Mouse (Mus musculus): ENCODE measurements around the gene Prss56. TPM values are rescaled to one million over a fixed set of nuclear protein-coding genes. Genes with fewer than 3 reads are reported as not detected.
A peak's percentile ranks its signal among the peaks of the same experiment; 100 is the strongest.

Gene Prss56
- polyA plus RNA-seq, 1 experiment from 2014 or later, result 0.88 TPM

GRCm38 (mm10) chr1:87155531-87156198, 27.4 kb upstream of the Prss56 start:
- peak overlapping the region; percentile 61 for H3K4me2 ChIP-seq (ENCODE audit: low read depth)
- DNase-seq (ENCODE audit: low spot score) (peak; percentile 65), ATAC-seq (ENCODE audit: insufficient read depth, low FRiP score, low TSS enrichment) (no peak)
- 4% methylated on average over 36 of the region's 56 CpGs for WGBS
- peak overlapping the region; percentile 58 for H3K9ac ChIP-seq (ENCODE audit: low read length)
- no peaks in the 10 kb centered on the region for H3K36me3 ChIP-seq (ENCODE audit: control insufficient read depth, insufficient read depth, low read length)
- peak overlapping the region; percentile 34 for H3K4me3 ChIP-seq (ENCODE audit: low read depth, low read length)
- no peaks in the 10 kb centered on the region for H3K9me3 ChIP-seq (ENCODE audit: control insufficient read depth, low read length)
- peaks cover 79% of the 10 kb centered on the region for H3K27me3 ChIP-seq (ENCODE audit: control insufficient read depth, insufficient read depth, low read length)
- peaks cover 3% of the 10 kb centered on the region; the same call in 1 of the 2 replicates for H3K4me1 ChIP-seq (ENCODE audit: control insufficient read depth, insufficient read depth, low read length)
- H3K27ac ChIP-seq (ENCODE audit: low read depth, low read length), result peak overlapping the region; percentile 27; the same call in 1 of the 2 replicates

GRCm38 (mm10) chr1:87156199-87156587, 26.9 kb upstream of the Prss56 start, which contains the start of gene Ecel1:
Gene Ecel1, minus strand, starts transcription at chr1:87156521.
- DNase-seq (ENCODE audit: low spot score) (no peak), ATAC-seq (ENCODE audit: insufficient read depth, low FRiP score, low TSS enrichment) (no peak)
- H3K4me2 ChIP-seq (ENCODE audit: low read depth), result peak within 1 kb of the TSS; percentile 61
- H3K9ac ChIP-seq (ENCODE audit: low read length), result peak within 1 kb of the TSS; percentile 58
- H3K4me3 ChIP-seq (ENCODE audit: low read depth, low read length), result peak within 1 kb of the TSS; percentile 34
- peaks cover 82% of the 10 kb centered on the region for H3K27me3 ChIP-seq (ENCODE audit: control insufficient read depth, insufficient read depth, low read length)
- peaks cover 3% of the 10 kb centered on the region; the same call in 1 of the 2 replicates for H3K4me1 ChIP-seq (ENCODE audit: control insufficient read depth, insufficient read depth, low read length)
- no peaks in the 10 kb centered on the region for H3K36me3 ChIP-seq (ENCODE audit: control insufficient read depth, insufficient read depth, low read length)
- WGBS, result 2% methylated on average over 12 of the region's 12 CpGs
- H3K27ac ChIP-seq (ENCODE audit: low read depth, low read length), result peak within 1 kb of the TSS; percentile 27; the same call in 1 of the 2 replicates
- no peaks in the 10 kb centered on the region for H3K9me3 ChIP-seq (ENCODE audit: control insufficient read depth, low read length)

- Histone ChIP-seq H3K9ac (ENCODE audit: low read length) (no peak overlapping the region), H3K4me1 (ENCODE audit: control insufficient read depth, insufficient read depth, low read length) (no peaks in the 10 kb centered on the region), H3K9me3 (ENCODE audit: control insufficient read depth, low read length) (no peaks in the 10 kb centered on the region), H3K27ac (ENCODE audit: low read depth, low read length) (no peak overlapping the region), H3K4me3 (ENCODE audit: low read depth, low read length) (no peak overlapping the region), H3K27me3 (ENCODE audit: control insufficient read depth, insufficient read depth, low read length) (peaks cover 54% of the 10 kb centered on the region), H3K4me2 (ENCODE audit: low read depth) (no peak overlapping the region), H3K36me3 (ENCODE audit: control insufficient read depth, insufficient read depth, low read length) (no peaks in the 10 kb centered on the region)
- no peak for ATAC-seq (ENCODE audit: insufficient read depth, low FRiP score, low TSS enrichment)
- WGBS, result 83% methylated on average over 3 of the region's 3 CpGs
- no peak for DNase-seq (ENCODE audit: low spot score)
These were observed 23.7 kb upstream of the Prss56 start for GRCm38 (mm10) chr1:87159396-87159795.

GRCm38 (mm10) chr1:87164164-87164795, 18.8 kb upstream of the Prss56 start:
- no peak overlapping the region for H3K4me2 ChIP-seq (ENCODE audit: low read depth)
- H3K9me3 ChIP-seq (ENCODE audit: control insufficient read depth, low read length), result no peaks in the 10 kb centered on the region
- peaks cover 10% of the 10 kb centered on the region for H3K27me3 ChIP-seq (ENCODE audit: control insufficient read depth, insufficient read depth, low read length)
- WGBS, result 35% methylated on average over 11 of the region's 11 CpGs
- no peak overlapping the region for H3K9ac ChIP-seq (ENCODE audit: low read length)
- peak; percentile 23; the same call in 1 of the 2 replicates for ATAC-seq (ENCODE audit: insufficient read depth, low FRiP score, low TSS enrichment)
- no peak overlapping the region for H3K4me3 ChIP-seq (ENCODE audit: low read depth, low read length)
- DNase-seq (ENCODE audit: low spot score), result no peak
- H3K36me3 ChIP-seq (ENCODE audit: control insufficient read depth, insufficient read depth, low read length), result no peaks in the 10 kb centered on the region
- no peak overlapping the region for H3K27ac ChIP-seq (ENCODE audit: low read depth, low read length)
- H3K4me1 ChIP-seq (ENCODE audit: control insufficient read depth, insufficient read depth, low read length), result no peaks in the 10 kb centered on the region

- Histone ChIP-seq H3K9me3 (ENCODE audit: control insufficient read depth, low read length) (no peaks in the 10 kb centered on the region), H3K27ac (ENCODE audit: low read depth, low read length) (no peak overlapping the region), H3K9ac (ENCODE audit: low read length) (no peak overlapping the region), H3K4me3 (ENCODE audit: low read depth, low read length) (no peak overlapping the region), H3K4me1 (ENCODE audit: control insufficient read depth, insufficient read depth, low read length) (no peaks in the 10 kb centered on the region; the same call in 1 of the 2 replicates), H3K36me3 (ENCODE audit: control insufficient read depth, insufficient read depth, low read length) (no peaks in the 10 kb centered on the region), H3K4me2 (ENCODE audit: low read depth) (no peak overlapping the region), H3K27me3 (ENCODE audit: control insufficient read depth, insufficient read depth, low read length) (peaks cover 10% of the 10 kb centered on the region)
- ATAC-seq (ENCODE audit: insufficient read depth, low FRiP score, low TSS enrichment) (no peak), DNase-seq (ENCODE audit: low spot score) (no peak)
- 39% methylated on average over 9 of the region's 9 CpGs for WGBS
These were observed 18.3 kb upstream of the Prss56 start for GRCm38 (mm10) chr1:87164796-87165184.

- H3K4me3 ChIP-seq (ENCODE audit: low read depth, low read length), result no peak overlapping the region
- H3K4me2 ChIP-seq (ENCODE audit: low read depth), result no peak overlapping the region; the same call in 1 of the 2 replicates
- DNase-seq (ENCODE audit: low spot score) (peak; percentile 42), ATAC-seq (ENCODE audit: insufficient read depth, low FRiP score, low TSS enrichment) (peak; percentile 60)
- peaks cover 7% of the 10 kb centered on the region; the same call in 1 of the 2 replicates for H3K4me1 ChIP-seq (ENCODE audit: control insufficient read depth, insufficient read depth, low read length)
- WGBS, result 10% methylated on average over 18 of the region's 19 CpGs
- no peaks in the 10 kb centered on the region for H3K36me3 ChIP-seq (ENCODE audit: control insufficient read depth, insufficient read depth, low read length)
- H3K9ac ChIP-seq (ENCODE audit: low read length), result no peak overlapping the region
- H3K27ac ChIP-seq (ENCODE audit: low read depth, low read length), result peak overlapping the region; percentile 11; the same call in 1 of the 2 replicates
- H3K9me3 ChIP-seq (ENCODE audit: control insufficient read depth, low read length), result no peaks in the 10 kb centered on the region
- no peaks in the 10 kb centered on the region; the same call in 1 of the 2 replicates for H3K27me3 ChIP-seq (ENCODE audit: control insufficient read depth, insufficient read depth, low read length)
These were observed 12.7 kb upstream of the Prss56 start for GRCm38 (mm10) chr1:87170458-87170857.

- H3K27me3 ChIP-seq (ENCODE audit: control insufficient read depth, insufficient read depth, low read length), result no peaks in the 10 kb centered on the region
These were observed 11.8 kb upstream of the Prss56 start for GRCm38 (mm10) chr1:87171312-87171711.

GRCm38 (mm10) chr1:87172316-87172715, 10.8 kb upstream of the Prss56 start:
- Histone ChIP-seq H3K36me3 (ENCODE audit: control insufficient read depth, insufficient read depth, low read length) (no peaks in the 10 kb centered on the region), H3K9ac (ENCODE audit: low read length) (no peak overlapping the region), H3K27me3 (ENCODE audit: control insufficient read depth, insufficient read depth, low read length) (no peaks in the 10 kb centered on the region), H3K27ac (ENCODE audit: low read depth, low read length) (peak overlapping the region; percentile 44; the same call in 1 of the 2 replicates), H3K9me3 (ENCODE audit: control insufficient read depth, low read length) (no peaks in the 10 kb centered on the region), H3K4me1 (ENCODE audit: control insufficient read depth, insufficient read depth, low read length) (peaks cover 10% of the 10 kb centered on the region; the same call in 1 of the 2 replicates), H3K4me2 (ENCODE audit: low read depth) (no peak overlapping the region), H3K4me3 (ENCODE audit: low read depth, low read length) (no peak overlapping the region)
- peak; percentile 54 for DNase-seq (ENCODE audit: low spot score)
- no peak for ATAC-seq (ENCODE audit: insufficient read depth, low FRiP score, low TSS enrichment)
- 39% methylated on average over 9 of the region's 9 CpGs for WGBS

More at GRCm38 (mm10) chr1:87171312-87171711, 11.8 kb upstream of the Prss56 start:
- H3K36me3 ChIP-seq (ENCODE audit: control insufficient read depth, insufficient read depth, low read length), result no peaks in the 10 kb centered on the region
- H3K9me3 ChIP-seq (ENCODE audit: control insufficient read depth, low read length), result no peaks in the 10 kb centered on the region
- no peak overlapping the region for H3K4me2 ChIP-seq (ENCODE audit: low read depth)
- H3K9ac ChIP-seq (ENCODE audit: low read length), result no peak overlapping the region
- WGBS, result 74% methylated on average over 1 of the region's 1 CpGs
- no peak for ATAC-seq (ENCODE audit: insufficient read depth, low FRiP score, low TSS enrichment)
- no peak overlapping the region for H3K4me3 ChIP-seq (ENCODE audit: low read depth, low read length)
- H3K4me1 ChIP-seq (ENCODE audit: control insufficient read depth, insufficient read depth, low read length), result peaks cover 10% of the 10 kb centered on the region; the same call in 1 of the 2 replicates
- H3K27ac ChIP-seq (ENCODE audit: low read depth, low read length), result no peak overlapping the region
- DNase-seq (ENCODE audit: low spot score), result no peak
